Mouse (Mus musculus): ENCODE measurements around the gene Sipa1l1.
"Not testable (repeated sequence)": the region's sequence is repeated elsewhere in the genome, so short reads cannot be mapped to it uniquely, and the experiment has no call there.

Sipa1l1 gene

GRCm38 (mm10) chr12:82476580-82476979 is 307.5 kb downstream of the Sipa1l1 start:
- DNase-seq (ENCODE audit: low spot score in 2 of 2): no peak

- no peak for DNase-seq (ENCODE audit: low spot score in 2 of 2)
Observed at GRCm38 (mm10) chr12:82477826-82478225, 308.7 kb downstream of the Sipa1l1 start.

- no peak for DNase-seq (ENCODE audit: low spot score in 2 of 2)
Observed at GRCm38 (mm10) chr12:82478256-82478655, 309.1 kb downstream of the Sipa1l1 start.

- no peak for DNase-seq (ENCODE audit: low spot score in 2 of 2)
Observed at GRCm38 (mm10) chr12:82479393-82479792, 310.3 kb downstream of the Sipa1l1 start.

- DNase-seq (ENCODE audit: low spot score in 2 of 2): not testable (repeated sequence)
Observed at GRCm38 (mm10) chr12:82480425-82480824, 311.3 kb downstream of the Sipa1l1 start.

- no peak for DNase-seq (ENCODE audit: low spot score in 2 of 2)
Observed at GRCm38 (mm10) chr12:82485466-82485865, 316.3 kb downstream of the Sipa1l1 start.

GRCm38 (mm10) chr12:82486829-82487560 is 317.9 kb downstream of the Sipa1l1 start:
- no peak for DNase-seq (ENCODE audit: low spot score in 2 of 2)

- peak; percentile 39 to 82 for DNase-seq (ENCODE audit: low spot score in 2 of 2)
Observed at GRCm38 (mm10) chr12:82489093-82489492, 320.0 kb downstream of the Sipa1l1 start.

GRCm38 (mm10) chr12:82489621-82490020 is 320.5 kb downstream of the Sipa1l1 start:
- no peak for DNase-seq (ENCODE audit: low spot score in 2 of 2)

- DNase-seq (ENCODE audit: low spot score in 2 of 2): no peak
Observed at GRCm38 (mm10) chr12:82492456-82492855, 323.3 kb downstream of the Sipa1l1 start.

- DNase-seq (ENCODE audit: low spot score in 2 of 2): not testable (repeated sequence)
Observed at GRCm38 (mm10) chr12:82493260-82493659, 324.1 kb downstream of the Sipa1l1 start.

GRCm38 (mm10) chr12:82495936-82496335 is 326.8 kb downstream of the Sipa1l1 start:
- no peak for DNase-seq (ENCODE audit: low spot score in 2 of 2)

GRCm38 (mm10) chr12:82497866-82498631 is 328.9 kb downstream of the Sipa1l1 start:
- no peak for DNase-seq (ENCODE audit: low spot score in 2 of 2)

GRCm38 (mm10) chr12:82498701-82499100 is 329.6 kb downstream of the Sipa1l1 start:
- no peak for DNase-seq (ENCODE audit: low spot score in 2 of 2)

- DNase-seq (ENCODE audit: low spot score in 2 of 2): no peak
Observed at GRCm38 (mm10) chr12:82499731-82500130, 330.6 kb downstream of the Sipa1l1 start.

All from spleen, postnatal 4 days (tissue).